Mouse (Mus musculus): ENCODE measurements at regions not wholly inside any gene's neighbourhood (a gene's known extent, or its start where the extent isn't known, plus 50 kb on each side); places are given as distances from the start of the nearest gene placed in this dataset.

DNA sequence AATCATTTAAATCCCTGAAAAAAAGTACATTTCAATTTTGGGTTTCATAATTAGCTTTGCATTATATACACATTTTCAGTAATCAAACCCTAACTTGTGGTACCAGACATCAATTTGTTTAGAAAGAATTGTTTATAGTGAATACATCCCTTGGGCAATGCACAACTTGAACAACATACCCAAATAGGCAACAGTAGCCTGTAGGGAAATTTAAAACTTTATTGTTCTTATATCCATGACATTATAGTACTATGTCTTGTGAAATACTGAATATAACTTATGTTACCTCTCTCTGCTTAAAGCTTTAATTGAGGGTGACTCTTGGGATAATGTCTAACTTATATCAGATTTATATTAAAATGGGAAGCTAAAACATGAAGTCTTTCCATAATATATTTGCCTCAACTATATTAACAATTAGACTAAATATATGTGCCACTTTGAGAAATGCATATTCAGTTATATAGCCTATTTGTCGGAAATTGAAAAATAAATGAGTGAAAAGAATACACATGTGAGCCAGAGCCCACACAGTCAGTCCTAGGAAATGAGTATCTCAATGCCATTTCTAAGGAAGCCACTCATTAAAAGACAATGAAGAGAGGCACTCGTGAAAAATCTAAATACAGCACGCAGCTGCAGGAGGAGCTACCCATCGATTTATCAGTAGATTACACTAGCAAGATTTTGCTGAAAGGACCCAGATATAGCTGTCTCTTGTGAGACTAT is 458.1 kb upstream of the Slitrk6 start:
- H3K27ac ChIP-seq (ENCODE audit: low read depth, low read length): no peak overlapping the region
- 91% methylated on average over 4 of the region's 4 CpGs for WGBS
- H3K36me3 ChIP-seq (ENCODE audit: control insufficient read depth, insufficient read depth, low read length): no peaks in the 10 kb centered on the region
- ATAC-seq (ENCODE audit: low FRiP score): no peak
- H3K4me2 ChIP-seq: no peak overlapping the region
- no peaks in the 10 kb centered on the region for H3K4me1 ChIP-seq (ENCODE audit: control insufficient read depth, insufficient read depth, low read length)
- no peak overlapping the region for H3K9ac ChIP-seq (ENCODE audit: low read length)
- no peaks in the 10 kb centered on the region for H3K9me3 ChIP-seq (ENCODE audit: control insufficient read depth, low read length)
- H3K4me3 ChIP-seq (ENCODE audit: low read depth, low read length): no peak overlapping the region
- no peak for DNase-seq (ENCODE audit: low spot score, missing footprints)
- H3K27me3 ChIP-seq (ENCODE audit: control insufficient read depth, insufficient read depth, low read length): no peaks in the 10 kb centered on the region

DNA sequence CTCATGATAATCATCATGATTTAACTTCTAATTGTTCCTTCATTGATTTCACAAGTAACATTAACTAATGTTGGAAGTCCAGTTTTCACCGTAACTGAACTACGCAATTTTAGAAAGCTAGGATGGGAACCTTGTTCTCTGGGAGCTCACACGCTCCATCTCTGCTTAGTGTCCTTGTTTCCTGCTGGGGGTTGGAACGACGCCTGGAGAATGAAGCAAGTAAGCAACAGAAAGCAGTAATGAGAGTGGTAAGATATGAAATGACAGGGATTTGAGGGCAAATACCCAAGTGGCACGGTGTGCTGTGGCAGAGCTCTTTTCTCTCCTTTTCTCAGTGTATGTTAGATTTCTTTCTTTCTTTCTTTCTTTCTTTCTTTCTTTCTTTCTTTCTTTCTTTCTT is 448.0 kb upstream of the Slitrk5 start:
- H3K27me3 ChIP-seq (ENCODE audit: control insufficient read depth, insufficient read depth, low read length): no peaks in the 10 kb centered on the region
- H3K9ac ChIP-seq (ENCODE audit: low read length): no peak overlapping the region
- H3K9me3 ChIP-seq (ENCODE audit: control insufficient read depth, low read length): no peaks in the 10 kb centered on the region
- no peaks in the 10 kb centered on the region for H3K36me3 ChIP-seq (ENCODE audit: control insufficient read depth, insufficient read depth, low read length)
- H3K4me2 ChIP-seq: no peak overlapping the region
- no peak overlapping the region for H3K4me3 ChIP-seq (ENCODE audit: low read depth, low read length)
- 90% methylated on average over 6 of the region's 6 CpGs for WGBS
- no peak for DNase-seq (ENCODE audit: low spot score, missing footprints)
- no peaks in the 10 kb centered on the region for H3K4me1 ChIP-seq (ENCODE audit: control insufficient read depth, insufficient read depth, low read length)
- no peak for ATAC-seq (ENCODE audit: low FRiP score)
- no peak overlapping the region for H3K27ac ChIP-seq (ENCODE audit: low read depth, low read length)

DNA sequence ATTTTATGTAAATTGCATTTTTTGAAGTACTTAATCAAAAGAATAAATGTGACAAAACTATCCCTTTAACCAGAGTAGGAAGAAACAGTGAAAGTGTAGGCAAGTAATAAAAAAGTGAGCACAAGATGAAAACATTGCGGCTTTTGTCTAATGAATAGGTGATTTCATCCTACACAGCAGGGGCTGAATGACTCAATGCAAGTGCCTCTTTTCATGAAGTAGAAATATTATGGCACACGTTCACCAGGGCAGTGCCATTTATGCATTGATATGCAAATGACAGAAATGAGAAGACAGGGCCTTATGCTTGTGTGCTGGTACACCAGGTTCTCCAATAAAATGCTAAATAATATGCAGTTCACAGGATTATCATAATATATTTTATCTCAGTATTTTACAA is 435.8 kb upstream of the Slitrk5 start:
- H3K4me3 ChIP-seq (ENCODE audit: low read depth, low read length): no peak overlapping the region
- no peak for DNase-seq (ENCODE audit: low spot score, missing footprints)

DNA sequence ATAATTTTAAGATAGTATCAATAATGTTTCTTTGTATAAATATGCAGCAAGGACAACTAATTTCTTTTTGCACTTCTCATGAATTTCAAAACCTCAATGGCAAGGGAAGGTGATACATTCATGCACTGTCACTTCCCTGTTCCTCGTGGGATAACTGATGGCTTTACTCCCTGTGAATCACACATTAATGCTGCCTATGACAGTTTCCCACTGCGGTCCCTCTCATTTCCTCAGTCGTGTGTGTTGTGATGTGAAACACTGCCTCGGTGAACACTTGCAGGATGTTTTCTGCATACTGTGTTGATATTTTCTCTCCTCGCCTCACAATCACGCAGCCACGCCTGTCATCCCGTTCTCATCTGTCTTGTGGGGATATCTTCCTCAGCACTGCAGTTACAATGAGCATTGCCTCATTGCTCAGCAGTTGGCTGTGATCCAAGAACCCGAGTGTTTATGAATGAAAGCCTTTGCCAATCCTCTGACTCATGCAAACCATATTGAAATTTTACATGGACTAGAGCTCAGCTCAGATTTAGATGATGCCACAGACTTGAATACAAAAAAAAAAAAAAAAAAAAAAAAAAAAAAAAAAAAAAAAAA is 425.4 kb upstream of the Slitrk5 start:
- Histone ChIP-seq H3K4me2 (no peak overlapping the region), H3K9ac (ENCODE audit: low read length) (no peak overlapping the region), H3K4me3 (ENCODE audit: low read depth, low read length) (no peak overlapping the region), H3K27me3 (ENCODE audit: control insufficient read depth, insufficient read depth, low read length) (no peaks in the 10 kb centered on the region), H3K27ac (ENCODE audit: low read depth, low read length) (no peak overlapping the region), H3K9me3 (ENCODE audit: control insufficient read depth, low read length) (no peaks in the 10 kb centered on the region), H3K4me1 (ENCODE audit: control insufficient read depth, insufficient read depth, low read length) (no peaks in the 10 kb centered on the region), H3K36me3 (ENCODE audit: control insufficient read depth, insufficient read depth, low read length) (no peaks in the 10 kb centered on the region)
- 77% methylated on average over 9 of the region's 9 CpGs for WGBS
- DNase-seq (ENCODE audit: low spot score, missing footprints) (no peak), ATAC-seq (ENCODE audit: low FRiP score) (peak; percentile 68)

More for the DNA sequence above, 435.8 kb upstream of the Slitrk5 start:
- ATAC-seq (ENCODE audit: low FRiP score): no peak
- 66% methylated on average over 2 of the region's 2 CpGs for WGBS
- H3K9me3 ChIP-seq (ENCODE audit: control insufficient read depth, low read length): no peaks in the 10 kb centered on the region
- H3K4me1 ChIP-seq (ENCODE audit: control insufficient read depth, insufficient read depth, low read length): no peaks in the 10 kb centered on the region
- H3K9ac ChIP-seq (ENCODE audit: low read length): no peak overlapping the region
- H3K4me2 ChIP-seq: no peak overlapping the region
- no peaks in the 10 kb centered on the region for H3K27me3 ChIP-seq (ENCODE audit: control insufficient read depth, insufficient read depth, low read length)
- no peak overlapping the region for H3K27ac ChIP-seq (ENCODE audit: low read depth, low read length)
- H3K36me3 ChIP-seq (ENCODE audit: control insufficient read depth, insufficient read depth, low read length): no peaks in the 10 kb centered on the region

DNA sequence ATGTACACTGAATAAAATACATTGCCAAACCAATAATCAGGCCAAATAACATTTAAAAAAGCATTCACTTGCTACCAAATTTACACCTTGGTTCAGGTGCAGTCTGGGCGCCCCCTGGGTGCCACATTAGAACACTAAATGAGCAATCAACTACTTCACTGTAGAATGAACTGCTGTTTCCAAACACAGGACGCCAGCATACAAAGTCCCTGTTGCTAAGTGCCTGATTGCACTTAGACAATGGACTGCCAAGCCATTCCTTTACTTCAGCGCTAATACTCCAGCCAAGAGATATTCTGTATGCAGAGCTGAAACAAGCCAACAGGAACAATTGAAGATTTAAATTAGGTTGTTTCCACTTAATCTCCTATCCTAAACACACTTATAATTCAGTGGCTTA is 421.7 kb upstream of the Slitrk5 start:
- H3K27me3 ChIP-seq (ENCODE audit: control insufficient read depth, insufficient read depth, low read length): no peaks in the 10 kb centered on the region
- H3K9ac ChIP-seq (ENCODE audit: low read length): no peak overlapping the region
- ATAC-seq (ENCODE audit: low FRiP score) (peak; percentile 73), DNase-seq (ENCODE audit: low spot score, missing footprints) (no peak)
- H3K4me2 ChIP-seq: no peak overlapping the region
- no peak overlapping the region for H3K4me3 ChIP-seq (ENCODE audit: low read depth, low read length)
- H3K9me3 ChIP-seq (ENCODE audit: control insufficient read depth, low read length): no peaks in the 10 kb centered on the region
- H3K36me3 ChIP-seq (ENCODE audit: control insufficient read depth, insufficient read depth, low read length): no peaks in the 10 kb centered on the region
- H3K4me1 ChIP-seq (ENCODE audit: control insufficient read depth, insufficient read depth, low read length): no peaks in the 10 kb centered on the region
- no peak overlapping the region for H3K27ac ChIP-seq (ENCODE audit: low read depth, low read length)
- 25% methylated on average over 3 of the region's 3 CpGs for WGBS

DNA sequence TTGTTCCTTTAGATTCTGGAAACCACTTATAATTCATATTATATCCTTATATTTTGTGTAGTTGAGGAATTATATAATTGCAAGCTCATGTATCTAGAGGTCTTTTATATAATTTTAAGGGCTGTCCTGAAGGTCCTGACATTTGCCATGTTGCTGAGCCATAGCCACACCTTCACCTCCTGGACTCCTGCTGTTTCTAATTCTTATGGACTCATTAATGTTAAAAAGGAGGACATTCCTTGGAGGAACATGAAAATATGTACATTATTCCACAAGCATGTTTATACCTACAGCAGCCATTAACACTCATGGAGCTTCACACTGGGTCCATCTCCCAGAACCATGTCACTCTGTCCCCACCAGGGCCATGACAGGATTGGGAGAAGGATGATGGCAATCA is 413.2 kb upstream of the Slitrk5 start:
- Histone ChIP-seq H3K4me1 (ENCODE audit: control insufficient read depth, insufficient read depth, low read length) (no peaks in the 10 kb centered on the region), H3K9me3 (ENCODE audit: control insufficient read depth, low read length) (no peaks in the 10 kb centered on the region), H3K36me3 (ENCODE audit: control insufficient read depth, insufficient read depth, low read length) (no peaks in the 10 kb centered on the region), H3K9ac (ENCODE audit: low read length) (no peak overlapping the region), H3K27ac (ENCODE audit: low read depth, low read length) (no peak overlapping the region), H3K27me3 (ENCODE audit: control insufficient read depth, insufficient read depth, low read length) (no peaks in the 10 kb centered on the region), H3K4me3 (ENCODE audit: low read depth, low read length) (no peak overlapping the region), H3K4me2 (no peak overlapping the region)
- DNase-seq (ENCODE audit: low spot score, missing footprints) (no peak), ATAC-seq (ENCODE audit: low FRiP score) (no peak)

DNA sequence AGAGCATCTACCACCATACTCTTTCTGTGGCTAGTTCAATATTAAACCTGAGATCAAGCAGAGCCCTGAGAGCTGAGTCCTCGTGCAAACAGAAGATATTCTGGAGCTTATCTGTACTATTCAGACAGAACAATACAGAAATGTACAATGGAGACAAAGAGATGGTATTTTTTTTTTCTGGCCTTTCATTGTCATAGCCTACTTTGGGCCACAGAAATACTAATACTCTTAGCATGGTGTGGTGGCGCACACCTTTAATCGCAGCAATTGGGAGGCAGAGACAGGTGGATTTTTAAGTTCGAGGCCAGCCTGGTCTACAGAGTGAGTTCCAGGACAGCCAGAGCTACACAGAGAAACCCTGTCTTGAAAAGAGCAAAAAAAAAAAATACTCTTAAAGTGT is 404.7 kb upstream of the Slitrk5 start:
- no peak overlapping the region for H3K4me2 ChIP-seq
- ATAC-seq (ENCODE audit: low FRiP score) (no peak), DNase-seq (ENCODE audit: low spot score, missing footprints) (no peak)
- 66% methylated on average over 4 of the region's 4 CpGs for WGBS
- no peaks in the 10 kb centered on the region for H3K4me1 ChIP-seq (ENCODE audit: control insufficient read depth, insufficient read depth, low read length)
- H3K4me3 ChIP-seq (ENCODE audit: low read depth, low read length): no peak overlapping the region
- no peak overlapping the region for H3K9ac ChIP-seq (ENCODE audit: low read length)
- H3K27me3 ChIP-seq (ENCODE audit: control insufficient read depth, insufficient read depth, low read length): no peaks in the 10 kb centered on the region
- no peaks in the 10 kb centered on the region for H3K36me3 ChIP-seq (ENCODE audit: control insufficient read depth, insufficient read depth, low read length)
- no peaks in the 10 kb centered on the region for H3K9me3 ChIP-seq (ENCODE audit: control insufficient read depth, low read length)
- H3K27ac ChIP-seq (ENCODE audit: low read depth, low read length): no peak overlapping the region

DNA sequence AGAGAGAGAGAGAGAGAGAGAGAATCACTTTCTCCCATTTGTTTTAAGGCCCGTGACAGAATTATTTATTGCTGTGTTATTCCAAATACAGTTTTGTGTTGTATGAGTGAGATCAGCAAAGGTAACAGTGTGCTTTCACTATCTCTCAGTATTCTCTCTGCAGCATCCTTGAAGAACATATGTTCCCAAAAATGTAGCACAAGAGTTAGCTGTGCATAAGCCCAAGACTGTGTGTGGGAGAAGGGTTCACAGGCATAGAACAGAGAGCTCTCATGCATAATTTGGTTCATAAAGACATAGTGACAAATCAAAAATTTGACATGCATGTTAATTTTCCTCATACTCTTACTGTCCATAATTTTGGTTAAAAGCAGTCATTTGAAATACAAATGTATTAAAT is 393.5 kb upstream of the Slitrk5 start:
- Histone ChIP-seq H3K27ac (ENCODE audit: low read depth, low read length) (no peak overlapping the region), H3K9me3 (ENCODE audit: control insufficient read depth, low read length) (no peaks in the 10 kb centered on the region), H3K4me1 (ENCODE audit: control insufficient read depth, insufficient read depth, low read length) (no peaks in the 10 kb centered on the region), H3K9ac (ENCODE audit: low read length) (no peak overlapping the region), H3K27me3 (ENCODE audit: control insufficient read depth, insufficient read depth, low read length) (no peaks in the 10 kb centered on the region), H3K4me2 (no peak overlapping the region), H3K4me3 (ENCODE audit: low read depth, low read length) (no peak overlapping the region), H3K36me3 (ENCODE audit: control insufficient read depth, insufficient read depth, low read length) (no peaks in the 10 kb centered on the region)
- DNase-seq (ENCODE audit: low spot score, missing footprints): no peak
- ATAC-seq (ENCODE audit: low FRiP score): no peak
- 84% methylated on average over 1 of the region's 1 CpGs for WGBS

DNA sequence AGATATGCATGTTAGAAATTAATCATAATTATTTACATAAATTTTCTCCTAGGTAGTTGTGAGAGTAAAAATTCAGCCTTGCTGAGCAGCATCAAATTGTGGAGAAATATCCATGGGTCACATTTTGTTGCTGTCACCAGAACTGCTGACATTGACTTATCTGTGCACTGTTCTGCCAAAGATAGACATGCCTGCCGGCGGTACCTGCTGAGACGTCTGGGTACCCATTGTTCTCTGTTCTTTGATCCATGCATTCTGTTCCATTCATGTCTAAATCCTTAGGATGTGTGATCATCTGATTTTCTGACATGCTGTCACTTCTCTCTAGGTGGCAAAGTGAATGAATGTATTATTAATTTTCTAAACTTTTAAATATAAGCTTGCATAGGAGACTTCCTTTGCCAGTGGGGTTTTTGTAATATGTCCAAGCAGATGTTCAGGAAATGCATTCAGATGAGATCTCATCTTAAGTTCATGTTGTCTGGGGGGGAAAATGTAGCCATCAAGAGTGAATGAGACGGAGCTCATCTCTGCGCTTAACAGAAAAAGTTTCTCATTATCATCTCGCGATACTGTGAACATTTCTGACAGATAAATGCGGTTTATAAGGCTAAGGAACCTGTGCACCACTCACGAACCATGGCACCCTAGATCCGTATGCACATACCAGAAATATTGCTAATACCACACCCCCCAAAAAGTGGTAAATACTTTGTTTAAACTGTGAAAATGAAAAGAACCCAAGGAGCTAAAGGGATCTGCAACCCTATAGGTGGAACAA is 391.0 kb upstream of the Slitrk5 start:
- no peak overlapping the region for H3K27ac ChIP-seq (ENCODE audit: low read depth, low read length)
- WGBS: 70% methylated on average over 10 of the region's 10 CpGs
- DNase-seq (ENCODE audit: low spot score, missing footprints) (no peak), ATAC-seq (ENCODE audit: low FRiP score) (peak; percentile 80)
- no peaks in the 10 kb centered on the region for H3K4me1 ChIP-seq (ENCODE audit: control insufficient read depth, insufficient read depth, low read length)
- no peak overlapping the region for H3K4me3 ChIP-seq (ENCODE audit: low read depth, low read length)
- no peaks in the 10 kb centered on the region for H3K27me3 ChIP-seq (ENCODE audit: control insufficient read depth, insufficient read depth, low read length)
- H3K9ac ChIP-seq (ENCODE audit: low read length): no peak overlapping the region
- no peak overlapping the region for H3K4me2 ChIP-seq
- no peaks in the 10 kb centered on the region for H3K9me3 ChIP-seq (ENCODE audit: control insufficient read depth, low read length)
- no peaks in the 10 kb centered on the region for H3K36me3 ChIP-seq (ENCODE audit: control insufficient read depth, insufficient read depth, low read length)

Measured in midbrain, embryonic 11.5 days (tissue).